Mouse (Mus musculus): ENCODE data around the gene Kcnh1.

DNA sequence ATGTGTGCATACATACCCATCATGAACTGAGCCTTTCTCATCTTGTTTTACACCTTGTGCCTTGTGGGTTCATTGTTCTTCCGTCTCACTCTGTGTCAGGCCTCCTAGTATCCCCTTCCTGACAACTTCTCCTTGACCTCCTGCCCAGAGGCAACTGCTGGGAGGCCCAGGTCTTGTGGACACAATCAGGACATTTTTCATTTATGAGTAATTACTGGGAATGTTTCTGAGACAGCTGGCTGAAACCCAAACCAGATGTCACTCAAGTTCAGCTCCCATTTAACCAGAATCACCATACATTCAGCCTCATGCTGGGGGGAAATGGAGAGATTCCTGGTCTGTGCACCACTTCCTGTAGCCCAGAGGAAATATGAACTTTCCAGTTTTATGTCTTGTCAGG is 263.9 kb downstream of the Kcnh1 start:
- TF ChIP-seq POLR2A (IDR thresholded peaks at IDR 0.05; ENCODE audit: insufficient read depth, low read length) = no peak
- no peak for TF ChIP-seq CTCF (IDR thresholded peaks at IDR 0.05; ENCODE audit: low read depth, low read length)

All from ES-Bruce4 (cell line).